Mouse (Mus musculus): ENCODE results near the gene Akr1cl. TPM values are rescaled to one million over a fixed set of nuclear protein-coding genes. Genes with fewer than 3 reads are reported as not detected.

Gene Akr1cl
- polyA plus RNA-seq (2017; shearing (Covaris generic)) = under 1 TPM in 1 of 2 experiments, not detected in 1; 0.86 TPM

GRCm38 (mm10) chr1:65032641-65033040 is at the start of gene Akr1cl:
TSS of gene Akr1cl (minus strand) at chr1:65032759.

GRCm38 (mm10) chr1:65082188-65082587 is 49.6 kb upstream of the Akr1cl start, which contains the start of gene Crygb:
TSS of gene Crygb (minus strand) at chr1:65082288.

GRCm38 (mm10) chr1:65073589-65073988 is 41.0 kb upstream of the Akr1cl start, which contains the start of gene Crygc:
TSS of gene Crygc (minus strand) at chr1:65073689.

GRCm38 (mm10) chr1:65063352-65063751 is 30.8 kb upstream of the Akr1cl start, which contains the start of gene Crygd:
TSS of gene Crygd (minus strand) at chr1:65063452.

GRCm38 (mm10) chr1:65050952-65051351 is 18.4 kb upstream of the Akr1cl start, which contains the start of gene Cryge:
TSS of gene Cryge (minus strand) at chr1:65051149.

Other genes with a start within 250 kb of the Akr1cl start
- 1 to 10 TPM; 2.5 to 3.0 TPM for gene Plekhm3, start 75.9 kb downstream of the Akr1cl start, polyA plus RNA-seq (2017; shearing (Covaris generic))
- gene Cryge, start 18.4 kb upstream of the Akr1cl start, polyA plus RNA-seq (2017; shearing (Covaris generic)) = not detected
- gene Crygd, start 30.7 kb upstream of the Akr1cl start, polyA plus RNA-seq (2017; shearing (Covaris generic)) = not detected
- gene Crygc, start 40.9 kb upstream of the Akr1cl start, polyA plus RNA-seq (2017; shearing (Covaris generic)) = not detected
- not detected for gene Crygb, start 49.5 kb upstream of the Akr1cl start, polyA plus RNA-seq (2017; shearing (Covaris generic))
- not detected for gene Cryga, start 70.6 kb upstream of the Akr1cl start, polyA plus RNA-seq (2017; shearing (Covaris generic))
- not detected for gene Gm28845, start 86.8 kb upstream of the Akr1cl start, polyA plus RNA-seq (2017; shearing (Covaris generic))
- not detected for gene D630023F18Rik, start 90.5 kb upstream of the Akr1cl start, polyA plus RNA-seq (2017; shearing (Covaris generic))
- 10 to 100 TPM in 1 of 2 experiments, 1 to 10 TPM in 1; 10.0 to 12.3 TPM for gene Idh1, start 153.7 kb upstream of the Akr1cl start, polyA plus RNA-seq (2017; shearing (Covaris generic))
- 10 to 100 TPM; 19.9 to 26.1 TPM for gene Pikfyve, start 153.9 kb upstream of the Akr1cl start, polyA plus RNA-seq (2017; shearing (Covaris generic))
- gene Pth2r, start 249.3 kb upstream of the Akr1cl start, polyA plus RNA-seq (2017; shearing (Covaris generic)) = under 1 TPM in 1 of 2 experiments, not detected in 1; 0.14 TPM

Data from activated CD4-positive, CD25-positive, alpha-beta regulatory T cell (primary cell).